Mouse (Mus musculus) lung, adult 2 months (tissue): ENCODE measurements around the gene Mrpl37. TPM values are rescaled to one million over a fixed set of nuclear protein-coding genes. Genes with fewer than 3 reads are reported as not detected.

Experiments used
- DNase-seq: peaks from one replicate; pipeline ENCODE4 v3.0.0; 2022
- H3K4me1 ChIP-seq: fragments of 200-500 bp; 2 replicates; pipeline ENCODE4 v1.6.1; 2011; ENCODE audit warnings: low read length; ENCODE audit not compliant: control insufficient read depth, insufficient read depth
- H3K4me3 ChIP-seq: fragments of 200-500 bp; replicated peaks from 2 replicates; pipeline ENCODE3; 2011; ENCODE audit warnings: low read depth, mild to moderate bottlenecking, control low read depth, low read length; ENCODE audit errors: extremely low read depth
- CTCF ChIP-seq: fragments of 200-500 bp; IDR thresholded peaks from 2 replicates; pipeline ENCODE4 v1.5.1; 2011; ENCODE audit warnings: mild to moderate bottlenecking, low read length, control low read depth; ENCODE audit not compliant: insufficient read depth
- POLR2A ChIP-seq: fragments of 200-500 bp; IDR thresholded peaks from 2 replicates; pipeline ENCODE4 v1.6.1; 2011; ENCODE audit warnings: low read depth, mild to moderate bottlenecking, control low read depth, low read length, borderline replicate concordance; ENCODE audit errors: extremely low read depth
- WGBS: fragments of 180-500 bp; shearing (Covaris S2); methylation state at CpG from one replicate; pipeline ENCODE4 v1.1.7; 2018; 5-methylcytosine and 5-hydroxymethylcytosine counted together
- polyA plus RNA-seq: library from polyadenylated mRNA; depleted of rRNA; stranded (reverse); fragments of >200 nt; gene quantifications from 2 replicates; pipeline ENCODE4 v1.2.3, GENCODE M21; 2012

Gene Mrpl37
- polyA plus RNA-seq, 1 experiment: 51.3 TPM

DNA sequence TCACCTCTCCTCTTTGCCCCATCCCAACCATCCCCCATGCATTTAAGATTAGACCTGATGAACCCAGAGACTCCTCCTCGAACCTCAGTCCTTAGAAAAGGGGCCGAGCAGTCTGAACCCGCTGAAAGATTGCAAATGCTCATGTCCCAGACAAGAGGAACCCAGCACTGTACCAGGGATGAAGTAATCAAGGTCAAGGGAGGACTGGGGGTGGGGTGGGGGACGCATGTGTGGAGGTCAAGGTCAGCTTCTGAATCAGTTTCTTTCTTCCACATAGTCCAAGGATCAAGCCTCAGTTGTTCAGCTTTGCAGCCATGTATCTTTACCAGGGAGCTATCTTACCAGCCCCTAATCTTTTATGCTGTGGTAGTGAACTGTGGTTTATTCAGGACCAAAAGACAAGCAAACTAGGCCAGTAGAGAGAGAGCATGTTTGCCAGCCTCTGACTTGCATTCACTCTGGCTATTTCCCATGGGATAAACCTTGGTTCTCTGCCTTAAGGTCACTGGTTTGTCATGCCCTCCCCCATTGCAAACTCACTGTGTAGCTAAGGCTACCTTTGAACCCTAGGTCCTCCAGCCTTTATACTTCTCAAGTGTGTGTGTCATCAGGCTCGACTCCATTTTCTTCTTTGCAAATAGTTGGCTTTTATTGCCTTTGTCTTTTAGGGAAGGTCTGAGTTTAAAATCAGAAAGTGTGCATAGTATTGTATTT lies 46.2 kb downstream of the Mrpl37 start:
- Histone ChIP-seq H3K4me3 (no peak overlapping the region), H3K4me1 (peaks cover 6% of the 10 kb centered on the region)
- DNase-seq: no peak
- WGBS: 71% methylated on average over 5 of the region's 5 CpGs
- no peak for TF ChIP-seq POLR2A
- TF ChIP-seq CTCF: no peak

DNA sequence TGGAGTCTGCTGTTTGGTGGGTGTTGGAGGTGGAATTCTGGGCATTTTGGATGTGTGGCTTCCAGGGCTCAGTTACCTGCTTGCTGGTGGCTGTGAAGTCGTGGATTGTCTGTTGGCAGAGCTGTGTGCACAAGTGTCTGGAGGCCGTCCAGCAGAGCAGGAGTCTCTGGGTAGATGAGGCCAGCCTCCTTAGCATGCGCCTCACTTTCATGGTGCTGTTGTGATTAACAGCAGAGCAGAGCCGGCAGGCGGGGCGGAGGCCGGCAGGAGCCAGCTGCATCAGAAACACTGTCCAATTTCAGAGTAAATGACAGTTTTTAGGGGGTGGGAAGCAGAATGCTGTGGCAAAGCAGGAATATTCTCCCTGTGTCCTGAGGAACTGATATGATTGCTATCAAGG lies 47.6 kb downstream of the Mrpl37 start:
- no peak for TF ChIP-seq CTCF
- Histone ChIP-seq H3K4me3 (no peak overlapping the region), H3K4me1 (peaks cover 6% of the 10 kb centered on the region)
- DNase-seq: peak; percentile 26
- 54% methylated on average over 7 of the region's 7 CpGs for WGBS

DNA sequence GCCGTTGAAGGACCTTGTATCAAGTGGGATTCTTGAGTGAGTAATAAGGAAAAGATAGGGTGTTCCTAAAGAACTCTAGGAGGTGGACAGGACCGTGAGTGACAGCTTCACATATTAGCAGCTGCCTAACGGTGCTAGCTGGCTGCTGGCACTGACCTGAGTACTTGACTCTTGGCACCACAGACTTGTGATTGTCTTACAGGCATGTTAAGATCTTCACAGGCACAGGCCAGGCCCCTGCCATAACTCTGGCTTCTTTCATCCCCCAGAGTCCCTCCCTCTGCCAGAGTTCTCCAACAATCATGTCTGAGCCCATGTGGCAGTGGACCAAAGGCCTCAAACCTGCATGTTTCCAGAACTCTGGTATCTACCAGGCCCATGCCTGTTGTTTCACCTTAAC lies 48.1 kb downstream of the Mrpl37 start:
- Histone ChIP-seq H3K4me3 (no peak overlapping the region), H3K4me1 (peaks cover 6% of the 10 kb centered on the region)
- WGBS: 42% methylated on average over 3 of the region's 3 CpGs
- TF ChIP-seq POLR2A (no peak), CTCF (no peak)
- DNase-seq: no peak

DNA sequence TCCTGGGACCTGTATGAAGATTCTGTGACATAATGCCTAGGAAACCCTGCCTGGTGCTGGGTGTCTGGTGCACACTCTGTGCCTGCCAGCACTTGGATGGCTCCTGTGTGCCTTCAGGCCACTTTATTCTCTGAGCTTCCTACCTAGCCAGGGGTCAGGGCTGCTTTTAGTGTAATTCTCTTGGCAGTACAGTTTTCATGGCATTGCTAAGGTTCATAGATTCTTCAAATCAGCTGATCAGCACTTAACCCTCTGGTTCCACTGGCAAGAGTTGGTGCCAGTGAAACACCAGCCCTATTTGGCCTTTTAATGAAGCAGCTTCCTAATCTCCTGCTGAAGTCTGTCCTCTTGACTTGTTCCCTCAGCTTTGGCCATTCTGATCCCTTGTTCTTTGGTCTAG lies 49.4 kb downstream of the Mrpl37 start:
- DNase-seq: no peak
- TF ChIP-seq CTCF: no peak
- TF ChIP-seq POLR2A: no peak

DNA sequence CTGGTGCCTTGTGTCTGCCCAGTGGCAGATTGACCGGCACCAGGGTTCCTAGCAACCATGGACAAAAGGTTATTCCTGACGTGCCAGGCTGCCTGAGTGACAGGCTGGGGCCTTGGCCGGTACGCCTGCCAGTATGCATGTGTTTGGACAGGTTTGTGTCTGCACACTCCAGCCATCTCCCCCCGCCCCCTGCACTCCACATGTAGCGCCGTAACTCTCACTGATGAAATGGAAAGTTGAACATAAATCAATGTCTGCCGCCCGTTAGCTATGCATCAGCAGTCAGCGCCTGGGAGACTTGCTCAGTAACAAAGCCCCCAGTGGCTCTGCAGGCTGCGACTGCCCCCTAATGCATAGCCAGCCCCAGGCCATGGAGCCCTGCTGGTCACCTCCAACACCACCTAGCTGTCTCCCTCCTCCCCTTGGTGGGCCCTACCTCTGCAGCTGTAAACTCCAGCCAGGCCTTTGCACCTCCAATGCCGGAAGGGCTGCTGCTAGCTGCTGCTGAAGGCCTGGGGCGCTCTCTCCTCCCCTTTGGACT lies 50.6 kb downstream of the Mrpl37 start:
- no peak for DNase-seq
- TF ChIP-seq POLR2A (no peak), CTCF (no peak)
- H3K4me1 ChIP-seq: peaks cover 13% of the 10 kb centered on the region
- 69% methylated on average over 13 of the region's 13 CpGs for WGBS
- H3K4me3 ChIP-seq: no peak overlapping the region

More for the DNA sequence above, 49.4 kb downstream of the Mrpl37 start:
- H3K4me3 ChIP-seq: no peak overlapping the region
- peaks cover 9% of the 10 kb centered on the region for H3K4me1 ChIP-seq

DNA sequence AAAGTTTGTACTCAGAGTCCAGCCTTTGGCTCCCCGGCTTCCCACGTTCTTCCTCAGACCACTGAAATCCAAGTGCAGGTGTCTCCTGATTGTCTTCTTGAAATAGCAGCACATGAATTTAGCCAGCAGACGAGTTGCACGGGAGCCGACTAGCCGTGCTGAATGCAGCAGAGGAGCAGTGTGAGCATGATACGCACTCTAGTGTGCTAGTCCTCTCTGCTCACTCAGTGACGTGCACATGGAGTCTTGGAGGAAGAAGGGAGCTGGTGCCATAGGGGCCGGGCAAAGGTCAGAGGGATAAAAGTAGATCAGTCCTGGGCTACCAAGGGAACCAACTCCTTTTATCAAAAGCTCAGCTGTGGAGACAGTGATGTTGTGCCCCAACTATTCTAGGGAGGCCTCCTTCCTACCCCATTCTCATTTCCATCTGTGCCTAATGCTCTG lies 52.8 kb downstream of the Mrpl37 start:
- WGBS: 91% methylated on average over 9 of the region's 9 CpGs
- H3K4me3 ChIP-seq: no peak overlapping the region
- no peak for TF ChIP-seq POLR2A
- TF ChIP-seq CTCF: no peak
- DNase-seq: no peak
- H3K4me1 ChIP-seq: peaks cover 13% of the 10 kb centered on the region

DNA sequence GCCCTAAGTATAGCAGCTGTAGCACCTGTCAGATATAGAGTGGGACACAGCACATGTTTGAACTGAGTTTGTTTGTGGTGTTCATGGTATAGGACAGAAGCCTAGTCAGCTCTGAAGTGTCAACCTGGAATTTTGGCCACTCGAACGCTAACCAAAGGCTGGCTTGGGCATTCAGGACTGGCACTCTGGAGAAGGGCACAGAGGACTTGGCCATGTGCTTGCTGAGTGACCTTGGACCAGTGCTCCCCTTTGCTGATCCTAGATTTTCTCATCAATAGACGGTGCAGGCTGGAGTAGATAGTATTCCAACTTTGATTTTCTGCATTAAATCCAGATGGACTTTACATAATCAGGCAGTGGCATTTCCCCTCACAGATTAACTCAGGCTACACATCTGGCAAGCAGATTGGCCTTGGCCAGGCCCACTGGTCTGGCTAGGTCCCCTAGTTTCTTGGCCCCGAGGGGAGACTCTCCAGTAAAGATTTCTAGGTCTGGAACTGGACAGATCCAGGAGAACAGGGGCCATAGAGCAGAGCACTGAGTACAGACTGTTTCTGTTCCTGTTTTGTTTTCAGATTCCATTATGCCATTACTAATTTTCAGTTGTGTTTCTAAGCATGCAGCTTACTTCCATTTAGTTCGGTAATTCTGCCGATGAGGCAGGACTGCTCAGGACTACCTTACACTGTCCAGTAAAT lies 53.4 kb downstream of the Mrpl37 start:
- Histone ChIP-seq H3K4me1 (peaks cover 11% of the 10 kb centered on the region), H3K4me3 (no peak overlapping the region)
- no peak for DNase-seq
- TF ChIP-seq CTCF: no peak
- no peak for TF ChIP-seq POLR2A
- 75% methylated on average over 6 of the region's 6 CpGs for WGBS

DNA sequence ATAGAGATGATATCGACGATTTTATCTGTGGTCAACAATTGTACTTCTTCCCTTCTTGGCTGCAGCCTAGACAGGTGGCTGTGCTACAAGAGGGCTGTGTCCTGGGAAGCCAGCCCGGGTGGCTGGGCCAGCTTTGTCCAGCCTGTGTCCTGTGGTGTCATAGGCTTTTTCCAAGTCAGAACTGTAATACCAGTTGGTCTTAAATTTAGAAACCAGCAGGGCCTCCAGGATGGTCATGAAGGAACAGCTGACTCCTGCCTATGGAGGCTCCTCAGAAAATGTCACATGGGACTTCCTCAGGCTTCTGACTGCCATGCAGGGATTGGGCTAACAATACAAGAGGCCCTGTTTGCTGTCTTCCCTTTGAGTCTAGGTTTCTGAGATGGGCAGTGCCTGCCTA lies 54.1 kb downstream of the Mrpl37 start:
- DNase-seq: no peak
- WGBS: 61% methylated on average over 3 of the region's 3 CpGs
- TF ChIP-seq POLR2A (no peak), CTCF (no peak)
- H3K4me1 ChIP-seq: peaks cover 11% of the 10 kb centered on the region
- H3K4me3 ChIP-seq: no peak overlapping the region

DNA sequence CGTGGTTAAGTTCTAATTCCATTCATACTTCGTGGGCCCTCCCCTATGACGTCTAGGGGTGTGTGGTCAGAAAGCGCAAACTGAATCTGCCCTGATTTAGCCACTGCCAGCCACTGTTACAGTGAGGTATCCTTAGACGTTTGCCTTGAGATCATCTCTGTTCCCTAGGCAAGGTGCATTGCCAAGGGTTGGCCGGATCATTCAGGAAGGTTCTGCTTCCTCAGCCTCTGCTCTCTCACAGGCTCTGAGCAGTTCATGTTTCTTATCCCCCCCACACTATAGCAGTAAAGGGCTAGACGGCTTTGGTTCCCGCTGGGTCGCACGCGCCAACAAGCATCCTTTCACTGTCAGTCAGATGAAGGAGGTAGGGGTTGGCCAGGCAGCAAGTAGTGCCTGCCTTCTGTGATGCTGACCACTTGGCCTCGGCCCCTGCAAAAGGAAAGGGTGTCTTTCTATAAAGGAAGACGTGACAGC lies 54.6 kb downstream of the Mrpl37 start:
- DNase-seq: no peak
- 50% methylated on average over 13 of the region's 13 CpGs for WGBS
- Histone ChIP-seq H3K4me3 (no peak overlapping the region), H3K4me1 (peaks cover 11% of the 10 kb centered on the region)
- TF ChIP-seq CTCF: no peak
- no peak for TF ChIP-seq POLR2A
